Comparison of ENCODE assay signal across 32 mouse cellular contexts in genomic region chr8:11668308-11668707, GRCm38 (mm10). TPM values are rescaled to one million over a fixed set of nuclear protein-coding genes. Genes with fewer than 3 reads are reported as not detected.
"Had no signal": no experiment of that assay in that cellular context is flagged by ENCODE, and none has a peak within 500 bp of the region (broad histone marks: within the 10 kb centered on the region; RNA-seq: fewer than 3 reads in every experiment).

No protein-coding gene starts in this region.

- H3K4me1 ChIP-seq: embryonic facial prominence, embryonic 10.5 days; embryonic facial prominence, embryonic 12.5 days; embryonic facial prominence, embryonic 13.5 days; embryonic facial prominence, embryonic 15.5 days; forebrain, embryonic 10.5 days; forebrain, embryonic 12.5 days; forebrain, embryonic 15.5 days had no signal

- H3K9ac ChIP-seq: embryonic facial prominence, embryonic 12.5 days; embryonic facial prominence, embryonic 13.5 days; embryonic facial prominence, embryonic 15.5 days; forebrain, embryonic 12.5 days; forebrain, embryonic 13.5 days; forebrain, embryonic 15.5 days; forebrain, postnatal 0 days had no signal

- H3K4me3 ChIP-seq: embryonic facial prominence, embryonic 10.5 days; embryonic facial prominence, embryonic 12.5 days; embryonic facial prominence, embryonic 13.5 days; embryonic facial prominence, embryonic 15.5 days; erythroblast, embryonic 14.5 days; forebrain, embryonic 10.5 days; forebrain, embryonic 12.5 days; forebrain, embryonic 13.5 days; forebrain, embryonic 15.5 days; gastrocnemius, adult 2 months; heart, adult 2 months had no signal

- ATAC-seq: forebrain, embryonic 13.5 days; forebrain, embryonic 14.5 days; forebrain, embryonic 15.5 days; forebrain, embryonic 16.5 days; forebrain, postnatal 0 days had no signal

- H3K27ac ChIP-seq: embryonic facial prominence, embryonic 10.5 days; embryonic facial prominence, embryonic 12.5 days; embryonic facial prominence, embryonic 13.5 days; embryonic facial prominence, embryonic 15.5 days; forebrain, embryonic 10.5 days; forebrain, embryonic 12.5 days; forebrain, embryonic 13.5 days; forebrain, embryonic 15.5 days; gastrocnemius, adult 2 months; heart, adult 2 months had no signal

- H3K9me3 ChIP-seq: embryonic facial prominence, embryonic 10.5 days; embryonic facial prominence, embryonic 12.5 days; embryonic facial prominence, embryonic 13.5 days; embryonic facial prominence, embryonic 15.5 days; forebrain, embryonic 10.5 days; forebrain, embryonic 12.5 days; forebrain, embryonic 13.5 days; forebrain, embryonic 15.5 days had no signal

- H3K27me3 ChIP-seq: embryonic facial prominence, embryonic 12.5 days; embryonic facial prominence, embryonic 13.5 days; embryonic facial prominence, embryonic 15.5 days; forebrain, embryonic 12.5 days; forebrain, embryonic 13.5 days; forebrain, embryonic 15.5 days had no signal

- H3K4me2 ChIP-seq: embryonic facial prominence, embryonic 12.5 days; embryonic facial prominence, embryonic 13.5 days; embryonic facial prominence, embryonic 15.5 days; forebrain, embryonic 12.5 days; forebrain, embryonic 13.5 days; forebrain, embryonic 15.5 days had no signal

- DNase-seq: cerebellum, adult 8-10 months; cerebellum, adult 9-10 months; cerebellum, adult 9-11 months; cerebellum, postnatal 10 days; cerebellum, postnatal 14 days; cerebellum, postnatal 25 days; cerebellum, postnatal 36 days; embryo, embryonic 11 days; forebrain, postnatal 0 days; gastrocnemius, adult 2 months; gastrocnemius, postnatal 10 days; gastrocnemius, postnatal 14 days; gastrocnemius, postnatal 25 days; gastrocnemius, postnatal 36 days; heart, adult 11 months; heart, adult 18-20 months; heart, adult 2 months had no signal

- H3K36me3 ChIP-seq: embryonic facial prominence, embryonic 10.5 days; embryonic facial prominence, embryonic 12.5 days; embryonic facial prominence, embryonic 13.5 days; embryonic facial prominence, embryonic 15.5 days; forebrain, embryonic 10.5 days; forebrain, embryonic 12.5 days; forebrain, embryonic 15.5 days had no signal

RNA-seq across cellular contexts. Expression of gene 1700016D06Rik, which starts 32.6 kb away (rescaled TPM):
- polyA plus RNA-seq: cortical plate, adult 2 months; embryonic facial prominence, embryonic 10.5 days; embryonic facial prominence, embryonic 11.5 days; embryonic facial prominence, embryonic 12.5 days; embryonic facial prominence, embryonic 13.5 days; embryonic facial prominence, embryonic 15.5 days; erythroblast, embryonic 14.5 days; forebrain, embryonic 10.5 days; forebrain, embryonic 11.5 days; forebrain, embryonic 12.5 days; forebrain, embryonic 13.5 days; forebrain, embryonic 14.5 days; frontal cortex, adult 2 months; heart, adult 2 months had no signal
